Mouse (Mus musculus) urinary bladder, postnatal 25 days (tissue): ENCODE measurements at regions not wholly inside any gene's neighbourhood (a gene's known extent, or its start where the extent isn't known, plus 50 kb on each side); places are given as distances from the start of the nearest gene placed in this dataset.

Source experiments
- DNase-seq: peaks from one replicate; pipeline ENCODE4 v3.0.0; 2022; ENCODE audit warnings: low spot score

GRCm38 (mm10) chr4:54170202-54170931 is 344.5 kb downstream of the Tmem38b start:
- no peak for DNase-seq

DNA sequence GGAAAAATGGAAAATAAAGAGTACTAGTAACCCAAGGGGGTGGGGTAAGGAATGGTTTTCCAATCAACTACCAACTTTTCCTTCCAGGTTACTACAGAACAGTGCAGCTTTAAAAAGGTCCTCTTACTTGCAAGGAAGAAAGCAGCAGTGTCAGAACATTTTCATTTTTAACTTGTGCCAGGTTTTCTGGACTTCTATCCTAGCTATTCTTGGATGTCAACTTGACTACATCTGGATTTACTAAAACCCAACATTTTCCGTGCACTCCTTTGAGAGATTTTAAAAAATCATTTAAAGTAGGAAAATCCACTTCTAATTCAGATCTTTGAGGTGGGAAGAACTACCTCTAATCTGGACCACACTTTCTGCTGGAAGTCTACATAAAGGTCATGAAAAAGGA is 358.4 kb downstream of the Tmem38b start:
- DNase-seq = no peak

DNA sequence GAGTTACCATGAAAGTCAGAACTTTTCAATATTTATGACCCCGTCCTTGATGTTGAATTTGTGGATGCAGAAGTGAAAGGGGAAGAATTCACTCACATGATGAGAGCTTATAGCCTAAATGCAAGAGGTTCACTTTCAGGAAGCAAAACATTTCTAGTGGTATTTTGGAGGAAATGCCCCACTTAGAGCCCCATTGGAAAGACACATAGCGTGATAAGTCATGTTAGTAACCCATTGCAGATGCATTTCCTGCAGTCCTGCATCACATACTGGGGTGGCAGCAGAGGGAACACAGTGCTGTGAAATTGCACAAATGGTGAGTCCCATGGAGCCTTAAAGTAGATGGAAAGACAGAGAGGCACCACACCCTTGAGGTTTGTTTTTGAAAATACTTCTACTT is 369.9 kb downstream of the Tmem38b start:
- no peak for DNase-seq

- no peak for DNase-seq
Observed at GRCm38 (mm10) chr4:54202440-54202839, 376.6 kb downstream of the Tmem38b start.

GRCm38 (mm10) chr4:54224572-54224971 is 398.7 kb downstream of the Tmem38b start:
- no peak for DNase-seq
